ENCODE assay signal across 30 mouse cellular contexts in genomic region chr11:102930672-102931071, GRCm38 (mm10). TPM values are rescaled to one million over a fixed set of nuclear protein-coding genes. Genes with fewer than 3 reads are reported as not detected.
"Had no signal": no experiment of that assay in that cellular context is flagged by ENCODE, and none has a peak within 500 bp of the region (broad histone marks: within the 10 kb centered on the region; RNA-seq: fewer than 3 reads in every experiment).

No protein-coding gene starts in this region.

- ATAC-seq: liver, postnatal 0 days; lung, postnatal 0 days had no signal

- H3K4me1 ChIP-seq: limb, embryonic 15.5 days had no signal

- H3K4me3 ChIP-seq: layer of hippocampus, adult 2 months; limb, embryonic 12.5 days; limb, embryonic 15.5 days had no signal

- DNase-seq: kidney, adult 2 months; kidney, postnatal 25 days; left cerebral cortex, postnatal 4 days; liver, postnatal 0 days; lung, embryonic 14.5 days; midbrain, embryonic 14.5 days; right cerebral cortex, adult 18-20 months; right cerebral cortex, postnatal 14 days; right cerebral cortex, postnatal 4 days; thymus, adult 2 months; thymus, postnatal 25 days had no signal

- H3K9me3 ChIP-seq: limb, embryonic 12.5 days; limb, embryonic 15.5 days had no signal

- H3K27me3 ChIP-seq: limb, embryonic 15.5 days had no signal

- H3K9ac ChIP-seq: limb, embryonic 12.5 days; limb, embryonic 15.5 days; liver, embryonic 14.5 days; liver, postnatal 0 days; lung, embryonic 14.5 days had no signal

- H3K36me3 ChIP-seq: limb, embryonic 12.5 days; limb, embryonic 15.5 days had no signal

- H3K4me2 ChIP-seq: limb, embryonic 12.5 days; limb, embryonic 15.5 days; liver, embryonic 11.5 days; lung, embryonic 14.5 days; midbrain, embryonic 11.5 days had no signal

- H3K27ac ChIP-seq: kidney, postnatal 0 days; layer of hippocampus, adult 2 months; limb, embryonic 12.5 days; limb, embryonic 15.5 days; liver, embryonic 14.5 days; macrophage; stomach, postnatal 0 days had no signal

RNA-seq across cellular contexts. Expression of gene C1ql1, which starts 15.8 kb away (rescaled TPM):
- total RNA-seq: megakaryocyte-erythroid progenitor cell, adult 5-6 weeks had no signal
- polyA plus RNA-seq: macrophage had no signal

RNA-seq across cellular contexts. Expression of gene Gfap, which starts 30.0 kb away (rescaled TPM):
- polyA plus RNA-seq: macrophage had no signal

RNA-seq across cellular contexts. Expression of gene Fam187a, which starts 45.7 kb away (rescaled TPM):
- total RNA-seq: layer of hippocampus, postnatal 10 days; left cerebral cortex, postnatal 4 days; megakaryocyte-erythroid progenitor cell, adult 5-6 weeks; midbrain, postnatal 0 days had no signal
- polyA plus RNA-seq: kidney, adult 2 months; kidney, embryonic 14.5 days; kidney, postnatal 0 days; large intestine, adult 2 months; limb, embryonic 12.5 days; limb, embryonic 15.5 days; liver, embryonic 11.5 days; liver, postnatal 0 days; lung, embryonic 14.5 days; lung, postnatal 0 days; macrophage; midbrain, embryonic 14.5 days; neural tube, embryonic 11.5 days; neural tube, embryonic 14.5 days; stomach, embryonic 14.5 days; stomach, postnatal 0 days; thymus, adult 2 months; urinary bladder, adult 2 months had no signal

RNA-seq across cellular contexts. Expression of gene Ccdc103, which starts 49.7 kb away (rescaled TPM):
- total RNA-seq: megakaryocyte-erythroid progenitor cell, adult 5-6 weeks had no signal
- polyA plus RNA-seq: macrophage; thymus, adult 2 months had no signal
